Mouse (Mus musculus) stomach, embryonic 14.5 days (tissue): ENCODE results near the gene Cacybp. TPM values are rescaled to one million over a fixed set of nuclear protein-coding genes. Genes with fewer than 3 reads are reported as not detected.

Source experiments
- ATAC-seq: fragments of 200-750 bp; cut with Nextera tagmentation; 2 replicates; pipeline ENCODE4 v1.8.0; 2017; ENCODE audit warnings: low read depth, moderate TSS enrichment; ENCODE audit not compliant: insufficient number of reproducible peaks, insufficient read depth, low FRiP score
- H3K27ac ChIP-seq: fragments of 300-500 bp; sonication (generic); 2 replicates; pipeline ENCODE4 v1.5.1; 2014; ENCODE audit warnings: mild to moderate bottlenecking, low read length, moderate library complexity, mixed read lengths
- H3K27me3 ChIP-seq: fragments of 300-500 bp; sonication (generic); 2 replicates; pipeline ENCODE4 v1.6.1; 2014; ENCODE audit warnings: low read length, control low read depth, mixed read lengths; ENCODE audit not compliant: control insufficient read depth, insufficient read depth
- H3K36me3 ChIP-seq: fragments of 300-500 bp; sonication (generic); 2 replicates; pipeline ENCODE4 v1.6.1; 2014; ENCODE audit warnings: mild to moderate bottlenecking, control low read depth, low read length, moderate library complexity, mixed read lengths; ENCODE audit not compliant: control insufficient read depth, insufficient read depth
- H3K4me1 ChIP-seq: fragments of 300-500 bp; sonication (generic); 2 replicates; pipeline ENCODE4 v1.6.1; 2014; ENCODE audit warnings: low read length, control low read depth, mixed read lengths; ENCODE audit not compliant: control insufficient read depth, insufficient read depth
- H3K4me2 ChIP-seq: fragments of 300-500 bp; sonication (generic); replicated peaks from 2 replicates; pipeline ENCODE4 v1.6.1; 2014; ENCODE audit warnings: low read depth, low read length, control low read depth
- H3K4me3 ChIP-seq: fragments of 300-500 bp; sonication (generic); 2 replicates; pipeline ENCODE4 v1.5.1; 2014; ENCODE audit warnings: low read depth, low read length, control low read depth
- H3K9ac ChIP-seq: fragments of 300-500 bp; sonication (generic); replicated peaks from 2 replicates; pipeline ENCODE4 v1.6.1; 2014; ENCODE audit warnings: low read depth, mild to moderate bottlenecking, control low read depth, low read length, moderate library complexity, mixed read lengths
- H3K9me3 ChIP-seq: fragments of 300-500 bp; sonication (generic); 2 replicates; pipeline ENCODE4 v1.6.1; 2016; ENCODE audit warnings: low read depth, low read length, control low read depth; ENCODE audit not compliant: control insufficient read depth
- WGBS: fragments of 180-500 bp; shearing (Covaris S2); extraction: QIAGEN DNeasy Blood & Tissue Kit; methylation state at CpG from one replicate; pipeline ENCODE4 v1.1.7; 2014; 5-methylcytosine and 5-hydroxymethylcytosine counted together
- polyA plus RNA-seq: library from polyadenylated mRNA; unstranded; fragments of >200 nt; fragmentation: Nextera tagmentation; extraction: Ambion mirVana; gene quantifications from 2 replicates; pipeline ENCODE4 v1.2.1, GENCODE M21; 2014

Cacybp gene
- polyA plus RNA-seq, 1 experiment from 2014 or later: 202 TPM

- 60% methylated on average over 4 of the region's 5 CpGs for WGBS
Measured at GRCm38 (mm10) chr1:160166600-160166999, 46.1 kb downstream of the Cacybp start.

GRCm38 (mm10) chr1:160158190-160158589 lies 54.5 kb downstream of the Cacybp start:
- no peaks in the 10 kb centered on the region for H3K9me3 ChIP-seq
- WGBS: 95% methylated on average over 2 of the region's 2 CpGs
- ATAC-seq: no peak
- H3K9ac ChIP-seq: no peak overlapping the region
- H3K27me3 ChIP-seq: no peaks in the 10 kb centered on the region
- H3K36me3 ChIP-seq: no peaks in the 10 kb centered on the region
- no peaks in the 10 kb centered on the region for H3K4me1 ChIP-seq
- H3K4me2 ChIP-seq: no peak overlapping the region
- no peak overlapping the region for H3K4me3 ChIP-seq
- H3K27ac ChIP-seq: no peak overlapping the region

More at GRCm38 (mm10) chr1:160166600-160166999, 46.1 kb downstream of the Cacybp start:
- no peak for ATAC-seq
- Histone ChIP-seq H3K9ac (no peak overlapping the region), H3K4me1 (no peaks in the 10 kb centered on the region), H3K4me2 (no peak overlapping the region), H3K27me3 (no peaks in the 10 kb centered on the region), H3K36me3 (no peaks in the 10 kb centered on the region), H3K4me3 (no peak overlapping the region), H3K9me3 (no peaks in the 10 kb centered on the region), H3K27ac (no peak overlapping the region)

GRCm38 (mm10) chr1:160153480-160153879 lies 59.2 kb downstream of the Cacybp start, which contains the start of gene Tnn:
TSS of gene Tnn (minus strand) at chr1:160153580.
- H3K9me3 ChIP-seq: no peaks in the 10 kb centered on the region
- H3K4me3 ChIP-seq: peak within 1 kb of the TSS; percentile 12; the same call in 1 of the 2 replicates
- no peaks in the 10 kb centered on the region for H3K36me3 ChIP-seq
- 46% methylated on average over 8 of the region's 8 CpGs for WGBS
- no peaks in the 10 kb centered on the region for H3K4me1 ChIP-seq
- no peak for ATAC-seq
- peak within 1 kb of the TSS; percentile 31 for H3K4me2 ChIP-seq
- H3K9ac ChIP-seq: no peak within 1 kb of the TSS
- peak within 1 kb of the TSS; percentile 63 for H3K27ac ChIP-seq
- H3K27me3 ChIP-seq: no peaks in the 10 kb centered on the region

Other genes starting within 250 kb of the Cacybp start
- gene 4930523C07Rik, start 168.5 kb downstream of the Cacybp start, polyA plus RNA-seq: 22.1 and 22.4 TPM in 2 replicates
- 18.3 and 20.2 TPM in 2 replicates for gene Tnn, start 59.3 kb downstream of the Cacybp start, polyA plus RNA-seq
- 259 and 261 TPM in 2 replicates for gene Mrps14, start 17.7 kb downstream of the Cacybp start, polyA plus RNA-seq